Mouse (Mus musculus) heart, embryonic 13.5 days (tissue): ENCODE data around the gene Rpl37a. TPM values are rescaled to one million over a fixed set of nuclear protein-coding genes. Genes with fewer than 3 reads are reported as not detected.

Experiments used
- ATAC-seq: fragments of 200-750 bp; cut with Nextera tagmentation; 2 replicates; pipeline ENCODE4 v1.8.0; 2017; ENCODE audit warnings: moderate TSS enrichment; ENCODE audit not compliant: insufficient number of reproducible peaks, low FRiP score, low TSS enrichment; ENCODE audit errors: extremely low read depth
- H3K27ac ChIP-seq: fragments of 300-500 bp; sonication (generic); replicated peaks from 2 replicates; pipeline ENCODE4 v1.5.1; 2015; ENCODE audit warnings: moderate library complexity, mild to moderate bottlenecking, inconsistent platforms
- H3K27me3 ChIP-seq: fragments of 300-500 bp; sonication (generic); replicated peaks from 2 replicates; pipeline ENCODE4 v1.6.1; 2015; ENCODE audit warnings: mild to moderate bottlenecking, inconsistent platforms
- H3K36me3 ChIP-seq: fragments of 300-500 bp; sonication (generic); 2 replicates; pipeline ENCODE4 v1.6.1; 2015; ENCODE audit warnings: mild to moderate bottlenecking, inconsistent platforms
- H3K4me1 ChIP-seq: fragments of 300-500 bp; sonication (generic); 2 replicates; pipeline ENCODE4 v1.6.1; 2015; ENCODE audit warnings: inconsistent platforms
- H3K4me2 ChIP-seq: fragments of 300-500 bp; sonication (generic); 2 replicates; pipeline ENCODE4 v1.6.1; 2015; ENCODE audit warnings: inconsistent platforms, mild to moderate bottlenecking, moderate library complexity
- H3K4me3 ChIP-seq: fragments of 300-500 bp; sonication (generic); 2 replicates; pipeline ENCODE4 v1.5.1; 2015; ENCODE audit warnings: moderate library complexity, mild to moderate bottlenecking, inconsistent platforms
- H3K9ac ChIP-seq: fragments of 300-500 bp; sonication (generic); 2 replicates; pipeline ENCODE4 v1.6.1; 2015; ENCODE audit warnings: inconsistent platforms, mild to moderate bottlenecking, moderate library complexity
- H3K9me3 ChIP-seq: fragments of 300-500 bp; sonication (generic); 2 replicates; pipeline ENCODE4 v1.6.1; 2016; ENCODE audit warnings: inconsistent platforms
- WGBS: fragments of 180-500 bp; shearing (Covaris S2); methylation state at CpG from one replicate; pipeline ENCODE4 v1.1.7; 2015; ENCODE audit warnings: mixed read lengths; 5-methylcytosine and 5-hydroxymethylcytosine counted together
- polyA plus RNA-seq: library from polyadenylated mRNA; unstranded; fragments of >200 nt; fragmentation: Nextera tagmentation; extraction: Ambion mirVana; gene quantifications from 2 replicates; pipeline ENCODE4 v1.2.1, GENCODE M21; 2015

Rpl37a gene
- polyA plus RNA-seq: 1,013 and 1,094 TPM in 2 replicates

- ATAC-seq: peak; percentile 84
- H3K36me3 ChIP-seq: peaks cover 39% of the 10 kb centered on the region
- 2% methylated on average over 68 of the region's 68 CpGs for WGBS
Observed at GRCm38 (mm10) chr1:72710753-72711653, at the start of gene Rpl37a. Gene Rpl37a (plus strand): TSS chr1:72711290.

GRCm38 (mm10) chr1:72673070-72673469 is 38.0 kb upstream of the Rpl37a start:
- 44% methylated on average over 3 of the region's 3 CpGs for WGBS
- Histone ChIP-seq H3K9ac (no peak overlapping the region), H3K4me3 (no peak overlapping the region), H3K9me3 (no peaks in the 10 kb centered on the region), H3K4me2 (no peak overlapping the region), H3K36me3 (no peaks in the 10 kb centered on the region), H3K4me1 (no peaks in the 10 kb centered on the region), H3K27ac (no peak overlapping the region), H3K27me3 (no peaks in the 10 kb centered on the region)
- no peak for ATAC-seq

More at GRCm38 (mm10) chr1:72710753-72711653, at the start of gene Rpl37a:
- Histone ChIP-seq H3K27ac (peak within 1 kb of the TSS; percentile 91), H3K27me3 (no peaks in the 10 kb centered on the region), H3K4me2 (peak within 1 kb of the TSS; percentile 83), H3K9me3 (no peaks in the 10 kb centered on the region), H3K4me3 (peak within 1 kb of the TSS; percentile 73), H3K9ac (peak within 1 kb of the TSS; percentile 97), H3K4me1 (peaks cover 17% of the 10 kb centered on the region)

GRCm38 (mm10) chr1:72696256-72696655 is 14.8 kb upstream of the Rpl37a start:
- no peaks in the 10 kb centered on the region for H3K4me1 ChIP-seq
- no peak overlapping the region for H3K9ac ChIP-seq
- no peaks in the 10 kb centered on the region for H3K9me3 ChIP-seq
- no peaks in the 10 kb centered on the region for H3K36me3 ChIP-seq
- H3K4me3 ChIP-seq: no peak overlapping the region
- 43% methylated on average over 3 of the region's 3 CpGs for WGBS
- H3K27me3 ChIP-seq: no peaks in the 10 kb centered on the region
- no peak for ATAC-seq
- H3K4me2 ChIP-seq: no peak overlapping the region
- H3K27ac ChIP-seq: no peak overlapping the region

GRCm38 (mm10) chr1:72698651-72699050 is 12.4 kb upstream of the Rpl37a start:
- H3K27ac ChIP-seq: no peak overlapping the region
- H3K36me3 ChIP-seq: no peaks in the 10 kb centered on the region
- no peaks in the 10 kb centered on the region for H3K4me1 ChIP-seq
- no peak overlapping the region for H3K9ac ChIP-seq
- no peak overlapping the region for H3K4me3 ChIP-seq
- H3K9me3 ChIP-seq: no peaks in the 10 kb centered on the region
- H3K27me3 ChIP-seq: no peaks in the 10 kb centered on the region
- no peak overlapping the region for H3K4me2 ChIP-seq
- WGBS: 54% methylated on average over 4 of the region's 4 CpGs
- no peak for ATAC-seq

GRCm38 (mm10) chr1:72700479-72700878 is 10.6 kb upstream of the Rpl37a start, which contains the start of gene Ankar:
Gene Ankar (minus strand): TSS chr1:72700579.
- Histone ChIP-seq H3K4me3 (no peak within 1 kb of the TSS), H3K27me3 (no peaks in the 10 kb centered on the region), H3K9ac (no peak within 1 kb of the TSS), H3K4me2 (no peak within 1 kb of the TSS), H3K27ac (no peak within 1 kb of the TSS), H3K36me3 (no peaks in the 10 kb centered on the region), H3K9me3 (no peaks in the 10 kb centered on the region), H3K4me1 (no peaks in the 10 kb centered on the region)
- ATAC-seq: no peak
- 72% methylated on average over 11 of the region's 11 CpGs for WGBS

GRCm38 (mm10) chr1:72707525-72707924 is 3.6 kb upstream of the Rpl37a start:
- H3K9ac ChIP-seq: no peak overlapping the region
- ATAC-seq: no peak
- H3K27ac ChIP-seq: no peak overlapping the region
- no peaks in the 10 kb centered on the region for H3K9me3 ChIP-seq
- peaks cover 5% of the 10 kb centered on the region for H3K36me3 ChIP-seq
- H3K4me3 ChIP-seq: no peak overlapping the region
- 49% methylated on average over 4 of the region's 4 CpGs for WGBS
- no peak overlapping the region for H3K4me2 ChIP-seq
- no peaks in the 10 kb centered on the region for H3K27me3 ChIP-seq
- H3K4me1 ChIP-seq: peaks cover 7% of the 10 kb centered on the region

GRCm38 (mm10) chr1:72711684-72712083 is 594 bp downstream of the Rpl37a start:
- Histone ChIP-seq H3K4me3 (peak overlapping the region; percentile 73), H3K4me2 (peak overlapping the region; percentile 83), H3K27ac (peak overlapping the region; percentile 91), H3K27me3 (no peaks in the 10 kb centered on the region), H3K36me3 (peaks cover 44% of the 10 kb centered on the region), H3K9ac (peak overlapping the region; percentile 97), H3K9me3 (no peaks in the 10 kb centered on the region), H3K4me1 (peaks cover 17% of the 10 kb centered on the region)
- under 1% methylated on average over 17 of the region's 17 CpGs for WGBS
- no peak for ATAC-seq

GRCm38 (mm10) chr1:72714547-72714946 is 3.5 kb downstream of the Rpl37a start:
- ATAC-seq: no peak

GRCm38 (mm10) chr1:72715065-72715464 is 4.0 kb downstream of the Rpl37a start:
- no peak overlapping the region for H3K27ac ChIP-seq
- H3K36me3 ChIP-seq: peaks cover 48% of the 10 kb centered on the region
- H3K9me3 ChIP-seq: no peaks in the 10 kb centered on the region
- 92% methylated on average over 1 of the region's 1 CpGs for WGBS
- ATAC-seq: no peak
- H3K4me1 ChIP-seq: peaks cover 17% of the 10 kb centered on the region
- H3K4me2 ChIP-seq: no peak overlapping the region
- no peaks in the 10 kb centered on the region for H3K27me3 ChIP-seq
- H3K4me3 ChIP-seq: no peak overlapping the region
- H3K9ac ChIP-seq: no peak overlapping the region

More at GRCm38 (mm10) chr1:72714547-72714946, 3.5 kb downstream of the Rpl37a start:
- H3K27me3 ChIP-seq: no peaks in the 10 kb centered on the region
- no peak overlapping the region for H3K27ac ChIP-seq
- peaks cover 17% of the 10 kb centered on the region for H3K4me1 ChIP-seq
- WGBS: 74% methylated on average over 4 of the region's 4 CpGs
- H3K4me3 ChIP-seq: no peak overlapping the region
- H3K36me3 ChIP-seq: peaks cover 48% of the 10 kb centered on the region
- no peak overlapping the region for H3K9ac ChIP-seq
- H3K9me3 ChIP-seq: no peaks in the 10 kb centered on the region
- no peak overlapping the region for H3K4me2 ChIP-seq

GRCm38 (mm10) chr1:72715593-72716361 is 4.7 kb downstream of the Rpl37a start:
- no peak overlapping the region for H3K4me3 ChIP-seq
- WGBS: 82% methylated on average over 3 of the region's 3 CpGs
- H3K27ac ChIP-seq: no peak overlapping the region
- no peak overlapping the region for H3K9ac ChIP-seq
- H3K36me3 ChIP-seq: peaks cover 48% of the 10 kb centered on the region
- ATAC-seq: no peak
- H3K4me1 ChIP-seq: peaks cover 17% of the 10 kb centered on the region
- H3K4me2 ChIP-seq: no peak overlapping the region
- no peaks in the 10 kb centered on the region for H3K9me3 ChIP-seq
- no peaks in the 10 kb centered on the region for H3K27me3 ChIP-seq

- Histone ChIP-seq H3K9ac (no peak overlapping the region), H3K27ac (no peak overlapping the region), H3K9me3 (no peaks in the 10 kb centered on the region), H3K4me2 (no peak overlapping the region), H3K4me1 (peaks cover 17% of the 10 kb centered on the region), H3K27me3 (no peaks in the 10 kb centered on the region), H3K4me3 (no peak overlapping the region), H3K36me3 (peaks cover 48% of the 10 kb centered on the region)
- ATAC-seq: no peak
- WGBS: 51% methylated on average over 2 of the region's 2 CpGs
Observed at GRCm38 (mm10) chr1:72716421-72716820, 5.3 kb downstream of the Rpl37a start.
